Mouse (Mus musculus): ENCODE results near the gene Zdbf2.

Gene Zdbf2

DNA sequence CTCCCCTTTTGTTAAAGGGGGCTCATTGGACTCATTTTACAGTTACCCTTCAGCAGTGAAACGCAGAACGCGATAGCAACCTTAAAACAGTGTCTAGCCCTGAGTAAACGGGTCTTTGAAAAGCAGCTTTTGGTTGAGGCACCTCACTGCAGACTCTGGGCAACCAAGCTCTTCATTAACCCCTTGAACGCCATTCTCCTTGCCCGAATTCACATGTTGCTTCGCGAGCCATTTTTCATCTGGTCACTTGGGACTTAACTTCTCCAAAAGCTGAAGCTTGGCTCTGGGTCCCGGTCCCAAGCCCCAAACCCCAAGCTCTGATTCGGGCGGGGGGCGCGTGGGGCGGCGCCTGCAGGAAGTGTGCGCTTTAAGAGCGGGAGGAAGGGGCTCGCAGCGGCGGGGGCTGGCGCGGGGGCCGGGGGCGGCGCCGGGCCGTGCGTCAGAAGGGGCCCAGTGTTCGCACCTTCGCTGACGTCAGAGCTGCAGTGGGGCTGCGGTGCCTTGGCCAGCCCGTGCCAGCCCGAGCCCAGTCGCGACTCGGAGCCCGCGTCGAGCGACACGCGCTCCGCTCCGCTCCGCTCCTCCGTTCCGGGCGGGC is at the start of gene Zdbf2:
Gene Zdbf2, plus strand, starts transcription at position 525 of the 598 bp plus-strand sequence.
- no peak for DNase-seq (ENCODE audit: low read depth in 2 of 2, low spot score in 2 of 2)

DNA sequence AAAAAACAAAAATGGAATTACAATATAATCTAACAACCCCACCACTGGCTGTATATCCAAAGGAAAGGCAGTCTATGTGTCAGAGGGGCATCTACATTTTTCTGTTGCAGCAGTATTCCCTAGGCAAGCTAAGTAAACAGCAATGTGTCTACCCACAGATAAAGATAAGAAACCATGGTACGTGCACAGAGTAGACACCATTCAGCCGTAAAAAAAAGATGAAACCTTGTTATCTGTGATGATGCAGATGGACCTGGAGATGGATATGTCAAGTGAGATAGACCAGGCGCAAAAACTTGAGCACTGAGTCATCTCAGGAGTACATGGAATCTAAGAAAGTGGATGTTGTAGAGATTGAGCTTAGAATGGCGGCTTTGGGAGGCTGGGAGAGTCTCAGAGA is 48.1 kb upstream of the Zdbf2 start:
- DNase-seq (ENCODE audit: low read depth in 2 of 2, low spot score in 2 of 2): no peak

DNA sequence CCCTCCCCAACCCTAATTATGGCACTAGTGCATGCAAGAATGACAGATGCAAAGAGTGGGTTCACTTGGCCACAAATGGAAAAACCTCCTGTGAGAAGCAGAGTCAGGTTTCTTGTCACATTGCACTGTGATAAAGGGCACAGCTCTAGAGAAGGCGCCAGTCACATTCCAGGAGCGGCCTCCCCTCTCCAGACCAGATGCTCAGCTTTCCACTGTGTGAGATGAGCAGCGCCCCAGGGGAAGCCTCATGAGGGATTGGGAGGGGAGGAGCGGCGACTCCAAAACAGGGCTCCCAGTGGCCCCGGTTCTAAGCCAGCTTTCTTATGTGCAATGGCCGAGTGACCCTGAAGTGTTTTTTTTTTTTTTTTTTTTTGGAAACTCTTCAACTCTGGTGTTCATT is 47.2 kb upstream of the Zdbf2 start:
- DNase-seq (ENCODE audit: low read depth in 2 of 2, low spot score in 2 of 2): no peak

DNA sequence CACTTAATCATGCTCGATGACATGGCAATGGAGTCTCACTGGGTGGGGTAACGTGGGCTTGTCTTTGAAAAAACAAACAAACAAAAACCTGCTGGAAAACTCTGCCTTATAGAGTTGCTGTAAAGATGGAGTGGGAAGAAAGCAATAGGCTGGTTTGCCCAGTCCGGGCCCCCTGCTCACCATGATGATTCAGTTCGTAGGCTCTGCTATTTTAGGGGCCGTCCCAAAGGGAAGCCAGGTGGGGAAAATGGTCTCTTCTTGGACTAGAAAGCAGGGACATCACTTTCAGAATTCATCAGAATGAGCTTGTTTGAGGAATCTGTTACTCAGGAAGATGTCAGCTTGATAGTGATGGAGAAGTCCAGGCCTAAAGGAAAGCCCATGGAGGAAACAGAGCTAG is 45.8 kb upstream of the Zdbf2 start:
- DNase-seq (ENCODE audit: low read depth in 2 of 2, low spot score in 2 of 2): no peak

DNA sequence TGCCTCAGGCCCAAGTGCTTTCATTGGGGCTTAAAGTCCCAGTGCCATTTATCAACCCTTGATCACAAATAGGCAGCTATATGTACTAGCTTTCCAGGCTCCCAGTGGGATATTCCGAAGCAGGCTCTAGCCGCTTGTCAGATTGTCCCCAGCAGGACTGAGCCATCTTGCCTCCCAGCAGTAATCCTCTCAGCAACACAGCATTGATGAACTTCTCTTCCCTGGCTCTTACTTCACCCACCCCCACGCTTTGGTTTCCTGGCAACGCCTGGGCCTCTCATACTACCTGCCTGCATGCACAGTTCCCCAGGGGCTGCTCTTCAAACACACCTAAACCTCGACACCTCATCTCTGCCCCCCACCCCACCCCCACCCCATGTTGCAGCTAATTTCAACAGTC is 35.7 kb upstream of the Zdbf2 start:
- DNase-seq (ENCODE audit: low read depth in 2 of 2, low spot score in 2 of 2): no peak

DNA sequence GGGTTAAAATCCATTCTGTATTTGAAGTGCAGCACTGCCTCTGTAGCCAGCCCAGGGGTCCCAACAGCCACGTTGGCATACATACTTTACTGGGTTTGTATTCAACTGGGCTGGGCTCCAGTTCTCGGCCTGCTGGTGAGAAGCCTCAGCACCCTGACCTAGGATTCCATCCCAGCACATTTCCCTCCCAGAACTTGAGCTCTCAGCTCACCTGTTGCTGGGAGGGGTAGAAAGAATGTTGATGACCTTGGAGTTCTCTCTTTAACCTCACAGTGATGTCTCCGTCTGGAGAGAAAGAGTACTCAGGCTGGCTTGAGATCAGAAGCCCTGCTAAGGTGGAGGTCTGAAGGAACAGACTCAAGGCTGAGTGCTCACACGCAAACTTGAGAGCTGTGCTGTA is 33.8 kb upstream of the Zdbf2 start:
- DNase-seq (ENCODE audit: low read depth in 2 of 2, low spot score in 2 of 2): no peak

DNA sequence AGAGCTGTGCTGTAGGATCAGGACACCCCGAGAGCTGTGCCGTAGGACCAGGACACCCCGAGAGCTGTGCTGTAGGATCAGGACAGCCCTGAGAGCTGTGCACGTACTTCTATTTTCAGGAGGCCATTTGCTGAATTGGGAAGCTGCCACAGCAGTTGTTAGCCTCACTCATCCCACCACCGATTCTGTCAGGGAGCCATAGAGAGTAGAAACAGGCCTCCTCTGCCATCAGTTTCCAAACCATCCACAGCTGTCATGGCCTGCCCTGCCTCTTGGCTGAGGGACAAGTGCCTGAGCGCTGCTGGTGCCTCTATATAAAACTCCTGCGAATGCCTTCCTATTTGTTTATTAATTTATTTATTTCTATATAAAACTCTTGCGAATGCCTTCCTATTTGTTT is 33.3 kb upstream of the Zdbf2 start:
- no peak for DNase-seq (ENCODE audit: low read depth in 2 of 2, low spot score in 2 of 2)

DNA sequence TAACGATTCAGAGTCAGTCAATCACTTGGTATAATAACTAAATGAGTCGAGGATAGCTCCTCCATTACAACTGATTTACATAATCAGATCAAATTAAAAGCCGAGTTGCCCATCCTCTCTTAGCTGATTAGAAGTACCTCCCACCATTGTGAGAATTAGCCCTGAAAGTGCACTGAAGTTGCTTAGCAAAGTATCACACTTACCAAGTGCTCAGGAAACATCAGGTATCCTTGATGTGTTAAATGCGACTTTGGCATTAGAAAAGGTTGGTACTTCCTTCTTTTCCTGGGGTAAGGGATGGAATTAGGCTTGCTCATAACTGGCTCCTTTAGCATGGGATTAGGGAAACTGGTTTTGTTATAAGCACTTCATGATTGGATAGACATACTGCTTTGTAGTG is 29.2 kb upstream of the Zdbf2 start:
- DNase-seq (ENCODE audit: low read depth in 2 of 2, low spot score in 2 of 2): no peak

DNA sequence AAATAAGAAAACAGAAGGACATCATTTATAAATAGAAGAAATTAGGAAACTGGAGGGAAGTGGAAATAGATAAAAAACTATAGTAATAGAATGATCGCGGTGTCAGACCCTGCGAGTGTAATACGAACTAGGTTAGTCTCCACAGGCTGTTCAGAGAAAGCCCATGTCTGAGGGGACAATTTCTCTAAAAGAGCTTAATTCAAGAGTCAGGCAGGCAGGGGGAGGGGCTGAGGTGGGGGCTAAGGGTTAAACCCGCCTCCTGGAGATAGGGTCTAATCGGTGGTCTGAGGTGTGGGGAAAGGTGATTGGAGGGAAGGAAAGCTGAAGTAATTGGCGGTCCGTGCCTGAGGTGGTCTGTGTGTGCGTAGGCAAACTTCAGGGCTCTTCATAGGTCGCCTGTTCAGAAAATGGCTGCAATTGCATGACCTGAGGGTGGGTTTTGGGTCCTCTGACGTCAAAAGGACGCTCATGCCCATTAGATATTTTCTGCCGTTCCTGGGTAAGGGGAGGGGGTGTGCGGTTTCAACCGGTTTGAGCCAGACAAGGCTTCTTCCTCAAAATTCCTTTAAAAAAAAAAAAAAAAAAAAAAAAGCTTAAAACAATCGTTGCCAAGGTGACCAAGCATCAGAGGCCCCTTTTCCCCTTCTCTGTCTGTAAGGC is 26.1 kb upstream of the Zdbf2 start:
- DNase-seq (ENCODE audit: low read depth in 2 of 2, low spot score in 2 of 2): no peak

DNA sequence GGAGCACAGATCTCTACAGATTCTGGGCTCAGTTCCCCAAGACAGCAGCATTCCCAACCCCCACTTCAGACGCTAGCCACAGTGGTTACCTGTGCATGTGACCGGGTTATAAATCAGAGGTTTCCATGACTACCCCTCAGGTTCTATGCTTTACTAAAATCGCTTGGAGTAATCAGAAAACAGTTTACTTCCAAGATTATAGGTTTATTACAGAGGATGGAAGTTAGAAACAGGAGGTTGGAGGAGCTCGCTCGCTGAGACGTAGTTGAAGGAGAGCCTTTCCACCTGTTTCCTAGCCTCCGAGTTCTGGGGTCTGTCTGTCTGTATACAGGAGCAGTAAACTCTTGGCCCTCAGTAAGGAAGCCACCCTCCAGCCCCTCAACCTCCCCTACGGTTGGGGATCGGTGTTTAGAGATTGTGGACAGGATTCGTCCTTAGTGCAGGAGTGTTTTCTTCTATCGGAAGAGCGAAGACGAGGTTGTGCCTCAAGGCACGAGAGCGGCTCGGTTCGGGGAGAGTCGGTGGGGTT is 25.2 kb upstream of the Zdbf2 start:
- DNase-seq (ENCODE audit: low read depth in 2 of 2, low spot score in 2 of 2): no peak

DNA sequence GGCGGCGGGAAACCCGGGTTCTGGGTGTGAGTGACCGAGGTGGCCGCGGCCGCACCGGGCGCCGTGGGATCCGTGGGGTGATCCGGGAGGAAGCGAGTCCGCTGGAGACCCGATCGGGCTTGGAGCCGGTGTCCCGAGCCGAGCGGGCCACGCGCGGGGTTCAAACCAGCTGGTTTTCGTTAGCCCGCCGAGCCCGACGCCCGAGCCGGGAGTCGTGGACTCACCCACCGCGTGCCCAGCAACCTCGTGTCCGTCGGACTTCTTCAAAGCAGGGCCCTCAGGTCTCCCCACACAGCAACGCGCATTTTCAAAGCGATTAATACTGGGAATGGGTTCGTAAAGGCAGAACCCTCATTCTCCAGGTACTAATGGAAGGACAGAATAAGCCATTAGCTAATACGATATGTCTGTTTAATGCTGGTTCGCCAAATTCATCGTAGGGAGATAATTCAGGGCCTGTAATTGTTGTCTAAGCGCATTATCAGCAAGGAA is 24.7 kb upstream of the Zdbf2 start:
- no peak for DNase-seq (ENCODE audit: low read depth in 2 of 2, low spot score in 2 of 2)

DNA sequence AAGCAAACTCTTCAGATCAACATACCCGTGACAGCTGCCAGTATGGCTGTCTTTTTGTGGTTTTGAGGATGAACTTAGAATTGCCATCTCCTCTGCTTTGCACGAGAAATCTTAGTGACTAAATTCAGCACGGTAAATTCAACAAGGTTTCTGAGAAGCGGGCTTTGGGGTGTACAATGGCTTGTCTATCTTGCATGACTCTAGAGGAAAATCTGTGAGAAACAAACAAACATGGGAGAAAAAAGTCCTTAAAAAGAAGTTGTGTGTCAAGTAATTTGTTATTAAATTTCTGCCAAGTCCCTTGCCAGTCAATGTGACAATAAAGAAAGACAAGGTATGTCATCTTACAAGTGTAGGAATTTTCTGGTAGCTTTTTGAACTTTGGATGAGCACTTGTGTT is 23.8 kb upstream of the Zdbf2 start:
- DNase-seq (ENCODE audit: low read depth in 2 of 2, low spot score in 2 of 2): no peak

DNA sequence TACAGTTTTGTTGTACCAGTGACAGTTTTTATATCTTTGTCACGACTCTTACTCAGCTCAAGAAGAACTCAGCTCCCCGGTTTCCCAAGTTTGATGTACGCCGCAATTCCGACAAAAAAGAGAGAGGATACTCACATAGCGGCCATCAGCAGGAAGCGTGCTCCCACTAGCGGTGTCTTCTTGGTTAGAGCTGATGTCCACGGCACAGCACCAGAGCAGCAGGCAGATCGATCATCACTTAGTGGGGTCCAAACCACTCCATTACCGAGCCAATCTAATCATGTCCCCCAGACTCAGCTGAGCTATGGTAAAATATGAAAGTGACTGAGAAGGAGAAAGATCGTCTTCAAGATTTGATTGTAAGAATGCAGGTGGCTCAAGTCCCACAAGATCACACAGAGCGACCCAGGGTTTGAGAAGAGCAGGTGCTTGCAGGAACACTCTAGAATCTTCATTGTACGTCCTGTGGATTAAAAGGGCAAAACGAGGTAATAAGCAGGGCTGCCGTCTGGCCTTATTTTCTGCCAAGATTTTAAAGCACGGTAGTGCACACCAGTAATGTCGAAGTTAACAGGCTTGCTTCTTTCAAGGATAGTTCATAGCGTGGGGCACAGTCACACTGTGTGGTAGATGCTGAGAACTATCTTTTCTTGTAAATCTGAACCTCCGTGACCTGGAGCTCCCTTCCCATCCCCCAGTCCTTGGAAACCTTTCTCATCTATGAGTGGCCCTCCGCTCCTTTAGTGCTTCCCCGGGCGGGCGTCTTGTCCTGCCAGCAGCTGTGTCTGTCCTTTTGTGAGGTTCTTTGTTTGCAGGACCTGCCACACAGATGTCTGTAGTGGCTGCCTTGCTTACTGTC is 20.5 kb upstream of the Zdbf2 start:
- no peak for DNase-seq (ENCODE audit: low read depth in 2 of 2, low spot score in 2 of 2)

DNA sequence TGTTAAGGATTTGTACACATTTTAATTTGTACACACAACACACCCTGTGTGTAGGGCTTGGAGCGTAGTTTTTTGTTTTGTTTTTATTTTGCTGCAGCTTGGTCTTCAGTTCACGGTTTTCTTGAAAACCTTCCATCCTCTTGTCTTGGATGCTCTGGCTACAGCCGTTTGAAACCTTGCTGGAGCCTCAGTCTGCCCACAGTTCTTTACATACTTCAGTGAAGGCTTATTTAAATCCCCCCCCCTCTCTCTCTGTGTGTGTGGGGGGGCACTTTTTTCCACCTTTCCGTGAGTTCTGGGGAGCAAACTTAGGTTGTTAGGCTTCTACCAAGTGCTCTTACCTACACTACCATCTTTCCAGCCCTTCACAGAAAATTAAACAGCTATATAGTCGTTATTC is 19.8 kb upstream of the Zdbf2 start:
- DNase-seq (ENCODE audit: low read depth in 2 of 2, low spot score in 2 of 2): no peak

DNA sequence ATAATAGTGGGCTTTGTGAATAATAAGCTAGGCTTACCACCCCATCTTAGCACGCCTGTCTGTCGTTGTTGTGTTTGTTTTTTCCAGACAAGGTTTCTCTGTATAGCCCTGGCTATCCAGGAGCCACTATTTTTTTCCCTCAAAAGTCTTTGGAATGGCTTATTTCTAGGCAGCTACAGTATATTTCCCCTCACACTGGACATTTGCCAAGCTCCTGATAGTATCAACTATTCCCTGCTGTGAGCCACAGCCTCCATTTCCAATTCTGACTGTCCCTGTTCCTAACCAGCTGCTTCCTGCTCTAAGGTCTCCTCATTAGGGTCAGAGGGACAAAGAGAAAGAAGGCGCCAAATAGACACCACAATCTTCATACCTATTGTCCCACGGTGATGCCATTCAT is 18.0 kb upstream of the Zdbf2 start:
- DNase-seq (ENCODE audit: low read depth in 2 of 2, low spot score in 2 of 2): no peak

DNA sequence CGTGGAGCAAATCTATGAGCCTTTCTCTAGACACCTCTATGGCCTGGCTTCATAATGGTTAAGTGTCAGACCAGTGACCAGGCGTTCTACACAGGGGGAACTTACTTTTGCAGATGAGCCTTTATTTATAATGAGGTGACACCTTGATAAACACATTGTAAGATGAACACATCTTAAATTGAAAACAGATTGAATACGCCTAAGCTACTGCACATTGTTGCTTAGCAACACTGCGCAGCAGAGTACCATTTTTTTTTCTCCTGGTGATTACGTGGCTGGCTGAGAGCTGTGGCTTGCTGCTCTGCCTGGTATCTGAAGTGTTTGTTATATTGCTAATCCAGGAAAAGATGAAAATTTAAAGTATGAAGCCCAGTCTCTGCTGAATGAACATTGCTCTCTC is 17.0 kb upstream of the Zdbf2 start:
- DNase-seq (ENCODE audit: low read depth in 2 of 2, low spot score in 2 of 2): no peak

DNA sequence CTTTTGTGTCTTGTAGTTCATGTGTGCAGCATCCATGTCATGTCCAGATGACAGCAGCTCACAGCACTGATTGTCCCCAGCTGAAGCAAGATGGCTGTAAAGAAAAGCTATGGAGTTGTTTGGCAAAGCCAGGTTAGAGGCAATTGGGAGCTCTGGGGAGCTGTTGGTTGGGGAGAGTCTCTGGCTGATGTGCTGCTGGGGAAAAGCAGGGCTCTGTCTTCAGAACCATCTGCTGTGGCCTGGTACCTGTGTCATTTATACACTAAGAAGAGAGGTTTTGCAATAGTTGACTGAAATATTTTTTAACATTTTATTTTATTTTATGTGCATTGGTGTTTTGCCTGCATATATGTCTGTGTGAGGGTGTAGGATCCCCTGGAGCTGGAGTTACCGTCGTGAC is 14.6 kb upstream of the Zdbf2 start:
- DNase-seq (ENCODE audit: low read depth in 2 of 2, low spot score in 2 of 2): no peak

DNA sequence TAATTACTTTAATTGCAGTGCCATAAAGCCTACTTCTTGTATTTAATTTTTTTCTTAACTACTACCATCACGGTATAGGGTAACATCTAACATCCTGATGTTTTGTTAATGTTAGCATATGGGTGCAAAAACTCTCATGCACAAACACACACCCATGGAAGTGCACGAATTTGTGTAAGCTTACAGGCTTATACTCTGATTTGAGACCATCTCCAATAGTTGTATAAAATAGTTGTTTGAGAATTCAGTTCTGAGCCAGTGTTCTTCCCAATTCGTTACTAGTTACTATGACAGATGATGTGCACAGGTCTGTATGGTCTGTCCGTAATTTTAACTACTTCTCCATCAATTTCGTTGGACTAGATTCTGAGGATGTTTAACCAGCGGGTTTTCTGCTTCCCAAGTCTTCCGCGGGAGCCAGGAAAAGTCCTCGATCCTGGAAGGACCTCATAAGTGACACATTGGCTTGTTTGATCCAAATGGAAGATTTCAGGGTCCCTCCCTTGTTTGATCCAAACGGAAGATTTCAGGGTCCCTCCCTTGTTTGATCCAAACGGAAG is 13.7 kb upstream of the Zdbf2 start:
- no peak for DNase-seq (ENCODE audit: low read depth in 2 of 2, low spot score in 2 of 2)

DNA sequence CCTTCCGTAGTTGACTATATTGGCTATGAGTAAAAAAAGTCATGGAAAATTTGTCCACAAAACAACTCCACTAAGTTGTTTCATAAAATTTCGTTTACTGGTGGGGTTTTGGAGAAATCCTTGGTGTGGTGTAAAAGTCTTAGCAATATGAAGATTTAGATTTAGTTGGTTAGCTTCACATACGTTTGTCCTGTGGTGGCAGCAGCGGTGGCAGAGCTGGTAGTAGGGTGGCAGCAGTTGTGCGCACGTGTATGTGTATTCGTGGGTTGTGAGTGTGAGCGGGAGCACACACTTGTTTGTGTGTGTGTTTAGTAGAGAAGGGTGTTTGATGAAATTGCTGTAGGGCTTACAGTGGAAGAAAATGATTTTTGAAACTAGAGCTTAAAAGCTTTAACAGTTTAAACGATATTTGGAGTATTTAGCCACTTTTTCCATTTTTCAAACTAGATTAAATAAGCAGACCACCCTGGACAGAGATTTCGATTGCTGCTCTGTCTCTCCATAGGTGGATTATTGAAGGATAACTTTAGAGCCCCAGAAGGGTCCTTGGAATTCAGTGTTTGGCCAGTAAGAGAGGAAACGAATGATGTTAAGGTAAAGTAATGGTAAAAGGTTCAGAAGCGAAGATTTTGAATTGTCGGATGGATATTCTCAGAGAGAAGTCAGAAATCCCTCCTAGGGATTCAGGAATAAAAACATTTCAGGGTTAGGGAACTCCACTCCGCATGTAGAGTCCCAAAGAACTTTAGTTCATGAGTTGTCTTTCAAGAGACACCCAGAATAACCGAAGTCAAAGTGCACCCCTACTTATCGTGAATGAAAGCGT is 12.9 kb upstream of the Zdbf2 start:
- DNase-seq (ENCODE audit: low read depth in 2 of 2, low spot score in 2 of 2): no peak

DNA sequence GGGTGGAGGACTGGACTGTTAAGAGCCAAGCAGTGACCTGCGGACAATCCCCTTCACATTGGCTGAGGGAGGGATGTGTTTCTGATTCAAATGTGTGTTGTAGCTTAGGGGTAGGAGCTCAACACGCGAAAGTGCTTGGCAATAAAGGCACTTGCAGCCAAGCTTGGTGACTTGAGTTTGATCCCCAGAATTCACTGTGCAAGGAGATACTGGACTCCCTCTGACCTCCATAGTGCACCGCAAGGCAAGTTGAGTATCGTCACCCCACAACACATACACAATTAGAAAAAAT is 12.4 kb upstream of the Zdbf2 start:
- DNase-seq (ENCODE audit: low read depth in 2 of 2, low spot score in 2 of 2): no peak

DNA sequence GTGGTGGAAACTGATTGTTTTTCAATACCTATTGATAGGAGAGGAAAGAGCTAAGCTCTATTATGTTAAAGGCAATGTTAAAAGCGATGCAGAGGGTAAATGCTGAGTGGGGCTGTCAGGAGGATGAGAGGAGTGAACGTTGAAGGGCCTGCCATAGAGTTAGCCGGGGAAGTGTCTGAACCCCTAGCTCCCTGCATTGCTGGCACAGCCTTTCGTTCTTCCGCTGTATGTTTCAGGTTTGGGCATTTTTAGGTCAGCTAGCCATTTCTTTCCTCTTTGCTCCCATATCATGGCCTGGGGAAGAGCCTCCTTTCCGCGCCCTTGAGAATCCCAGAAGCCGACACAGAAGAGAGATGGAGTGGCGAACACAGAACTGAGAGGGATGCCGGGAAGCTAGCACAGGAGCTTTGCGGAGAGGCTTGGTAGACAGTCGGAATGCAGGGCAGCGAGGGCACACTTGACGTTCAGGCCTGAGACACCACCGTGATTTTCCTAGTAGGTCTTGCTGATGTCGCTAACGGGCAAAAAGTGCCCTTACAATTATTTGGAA is 11.9 kb upstream of the Zdbf2 start:
- DNase-seq (ENCODE audit: low read depth in 2 of 2, low spot score in 2 of 2): no peak

Measured in CD8-positive naive resting alpha-beta T cell, adult 2 months (primary cell).